Mouse (Mus musculus): ENCODE data around the gene Itga2b.

- TF ChIP-seq EP300 (IDR thresholded peaks at IDR 0.05; ENCODE audit: insufficient read depth, low read depth, low read length) (no peak), CTCF (IDR thresholded peaks at IDR 0.05; ENCODE audit: low read depth, low read length) (no peak)
These were observed 44.2 kb downstream of the Itga2b start for GRCm38 (mm10) chr11:102425555-102426316.
